Mouse (Mus musculus) heart, postnatal 4 days (tissue): ENCODE data around the gene Klhl10. TPM values are rescaled to one million over a fixed set of nuclear protein-coding genes. Genes with fewer than 3 reads are reported as not detected.

Experiments used
- DNase-seq: peaks from one replicate; pipeline ENCODE4 v3.0.0; 2021
- total RNA-seq, 2 experiments: library from RNA; stranded (reverse); gene quantifications; 2 replicates each; pipeline ENCODE4 v1.2.3; 2021

The Klhl10 gene
- under 1 TPM; 0.43 to 0.59 TPM for total RNA-seq

- DNase-seq = no peak
Observed at GRCm38 (mm10) chr11:100441797-100442196, at the start of gene Klhl10, which contains the start of gene Nt5c3b. Gene Klhl10 (plus strand): TSS chr11:100441917. Gene Nt5c3b (minus strand): TSS chr11:100441808.

DNA sequence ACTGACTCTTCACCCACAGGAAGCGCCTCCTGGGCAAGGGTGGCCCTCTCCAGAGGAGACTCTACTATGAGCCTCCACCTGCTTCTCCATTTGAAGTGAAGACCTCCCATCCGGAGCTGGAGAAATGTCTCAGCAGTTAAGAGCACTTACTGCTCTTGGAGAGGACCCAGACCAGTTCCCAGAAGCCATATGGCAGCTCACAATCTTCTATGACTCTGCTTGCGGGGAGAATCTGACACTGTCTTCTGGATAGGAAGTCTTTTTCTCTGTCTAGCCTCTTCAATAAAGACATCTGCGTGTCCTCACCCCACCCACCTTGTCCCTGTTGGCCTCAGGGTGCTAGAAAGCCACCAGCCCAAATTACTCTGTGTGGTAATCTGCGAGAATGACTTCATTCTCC lies 48.8 kb upstream of the Klhl10 start:
- no peak for DNase-seq

- DNase-seq = no peak
Observed at GRCm38 (mm10) chr11:100393733-100394132, 48.0 kb upstream of the Klhl10 start.

DNA sequence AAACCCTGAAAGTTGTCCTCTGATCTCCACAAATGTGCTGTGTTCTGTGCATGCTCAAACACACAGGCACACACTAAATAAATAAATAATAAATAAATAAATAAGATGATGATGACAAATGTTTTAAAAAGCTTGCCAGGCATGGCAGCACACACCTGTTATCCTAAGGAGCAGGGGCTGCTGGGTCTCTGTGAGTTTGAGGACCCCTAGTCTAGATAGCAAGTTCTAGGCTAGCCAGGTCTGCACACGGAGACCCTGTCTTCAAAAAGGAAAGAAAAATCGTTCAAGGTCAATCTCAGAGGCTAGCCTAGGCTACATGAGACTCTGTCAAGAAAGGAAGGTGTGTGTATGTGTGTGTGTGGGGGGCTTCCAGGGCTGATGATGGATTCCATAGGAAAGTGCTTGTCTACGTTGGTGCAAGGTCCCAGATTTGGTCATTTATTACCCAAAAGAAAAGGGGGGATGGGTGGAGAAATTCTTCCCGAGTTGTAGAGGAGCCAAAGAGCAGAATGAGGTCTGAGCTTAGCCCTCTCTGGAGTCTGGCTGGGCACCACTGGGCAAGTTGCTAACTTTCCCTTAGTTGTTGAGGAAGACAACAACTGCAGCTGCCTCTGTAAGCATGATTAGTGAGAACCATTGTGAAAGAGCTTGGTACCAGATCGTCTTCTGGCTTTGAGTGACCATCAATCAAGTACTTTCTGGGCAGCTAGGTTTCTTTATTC lies 47.2 kb upstream of the Klhl10 start:
- no peak for DNase-seq

GRCm38 (mm10) chr11:100395200-100395599 lies 46.5 kb upstream of the Klhl10 start:
- DNase-seq = peak; percentile 80

- peak; percentile 55 for DNase-seq
Observed at GRCm38 (mm10) chr11:100395861-100396631, 45.7 kb upstream of the Klhl10 start.

- DNase-seq = peak; percentile 55
Observed at GRCm38 (mm10) chr11:100396886-100397599, 44.7 kb upstream of the Klhl10 start.

GRCm38 (mm10) chr11:100397600-100398389 lies 43.9 kb upstream of the Klhl10 start, which contains the start of gene Jup:
Gene Jup (minus strand): TSS chr11:100397763.
- DNase-seq = peak; percentile 100

GRCm38 (mm10) chr11:100398517-100398916 lies 43.2 kb upstream of the Klhl10 start:
- DNase-seq = no peak

DNA sequence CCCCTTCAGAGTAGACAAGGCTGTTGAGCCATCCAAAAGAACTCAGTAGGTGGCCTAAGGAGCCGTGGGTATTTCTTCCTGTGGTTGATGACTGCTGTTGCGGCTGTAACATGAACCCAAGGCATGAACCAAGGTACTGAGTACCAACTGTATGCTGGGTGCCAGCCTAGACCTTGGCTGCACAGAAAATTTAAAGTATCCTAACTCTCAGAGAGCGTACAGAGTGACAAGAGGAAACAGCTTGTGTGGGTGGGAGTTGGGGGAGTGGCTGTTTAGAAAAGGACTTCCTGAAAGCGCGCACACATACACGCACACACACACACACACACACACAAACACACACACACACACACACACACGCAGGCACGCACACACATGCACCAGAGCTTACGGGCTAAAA lies 42.4 kb upstream of the Klhl10 start:
- no peak for DNase-seq

DNA sequence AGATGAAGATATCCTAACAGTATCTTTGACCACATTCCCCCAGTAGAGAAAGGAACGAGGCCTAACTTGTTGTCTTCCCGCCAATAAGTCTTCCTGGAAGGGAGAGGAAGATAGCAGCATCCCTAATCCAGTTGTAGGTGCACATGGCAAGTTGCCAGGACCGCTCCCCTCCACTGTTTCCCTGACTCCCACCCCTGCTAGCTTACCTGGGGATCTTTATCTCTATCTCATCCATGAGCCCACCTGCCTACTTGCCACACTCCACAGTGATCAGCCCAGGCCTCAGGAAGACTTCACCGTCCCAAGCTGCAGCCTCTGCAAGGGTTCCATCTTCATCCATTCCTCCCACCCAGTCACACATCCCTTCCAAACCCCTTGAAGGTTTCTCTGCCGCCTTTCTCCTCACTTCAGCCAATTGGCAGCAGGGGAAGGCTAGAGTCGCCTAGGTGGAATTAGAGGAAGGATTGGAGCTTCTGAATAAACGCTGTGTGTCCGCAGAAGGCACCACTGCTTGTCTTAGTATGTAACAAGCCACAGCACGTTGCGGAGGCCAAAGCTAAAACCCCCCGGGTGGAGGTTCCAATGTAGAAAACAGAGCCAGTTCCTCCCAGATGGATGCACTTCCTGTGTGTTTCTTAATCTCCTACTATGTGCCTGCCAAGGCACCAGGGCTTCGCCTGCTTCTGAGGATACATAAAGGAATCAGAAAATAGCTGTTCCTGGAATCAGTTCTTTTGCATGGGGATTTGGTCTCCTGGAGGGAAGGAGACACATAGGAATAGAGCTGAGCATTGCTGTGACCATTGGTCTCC lies 41.8 kb upstream of the Klhl10 start:
- no peak for DNase-seq

DNA sequence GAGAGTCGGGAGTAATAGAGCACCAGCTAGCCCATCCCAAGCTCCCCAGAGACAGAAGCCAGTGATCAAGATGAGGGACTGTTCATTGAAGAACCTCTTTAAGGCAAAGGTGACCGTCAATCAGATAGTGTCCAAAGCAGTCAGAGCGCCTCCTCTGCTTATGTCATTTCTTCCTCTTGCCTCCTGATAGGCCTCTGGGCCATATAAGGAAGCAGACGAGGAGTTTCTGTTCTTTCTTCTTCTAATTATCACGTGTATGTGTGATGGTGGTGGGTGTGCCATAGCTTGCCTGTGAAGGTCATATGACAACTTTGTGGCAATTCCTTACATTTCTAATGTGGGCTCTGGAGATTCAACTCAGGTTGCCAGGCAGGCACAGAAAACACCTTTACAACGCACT lies 40.9 kb upstream of the Klhl10 start:
- no peak for DNase-seq

GRCm38 (mm10) chr11:100402240-100402639 lies 39.5 kb upstream of the Klhl10 start:
- peak; percentile 76 for DNase-seq

DNA sequence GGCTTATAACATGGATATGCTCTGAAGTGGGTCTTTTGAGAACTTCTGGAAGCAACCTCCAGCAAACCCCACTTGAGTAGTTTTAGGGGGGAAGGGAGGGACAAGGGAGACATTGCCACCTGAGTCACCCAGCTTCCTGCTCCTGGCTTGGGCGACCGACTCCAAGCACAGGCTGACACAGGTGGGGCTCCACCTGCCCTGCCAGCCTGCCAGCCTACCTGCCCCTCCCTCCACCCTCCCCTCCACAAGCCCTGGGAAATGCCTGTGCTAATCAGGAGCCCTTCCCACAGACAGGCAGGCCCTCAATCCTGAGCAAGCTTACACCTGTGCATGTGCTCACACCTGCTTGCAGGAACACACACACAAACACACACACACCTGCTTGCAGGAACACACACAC lies 39.0 kb upstream of the Klhl10 start:
- no peak for DNase-seq

DNA sequence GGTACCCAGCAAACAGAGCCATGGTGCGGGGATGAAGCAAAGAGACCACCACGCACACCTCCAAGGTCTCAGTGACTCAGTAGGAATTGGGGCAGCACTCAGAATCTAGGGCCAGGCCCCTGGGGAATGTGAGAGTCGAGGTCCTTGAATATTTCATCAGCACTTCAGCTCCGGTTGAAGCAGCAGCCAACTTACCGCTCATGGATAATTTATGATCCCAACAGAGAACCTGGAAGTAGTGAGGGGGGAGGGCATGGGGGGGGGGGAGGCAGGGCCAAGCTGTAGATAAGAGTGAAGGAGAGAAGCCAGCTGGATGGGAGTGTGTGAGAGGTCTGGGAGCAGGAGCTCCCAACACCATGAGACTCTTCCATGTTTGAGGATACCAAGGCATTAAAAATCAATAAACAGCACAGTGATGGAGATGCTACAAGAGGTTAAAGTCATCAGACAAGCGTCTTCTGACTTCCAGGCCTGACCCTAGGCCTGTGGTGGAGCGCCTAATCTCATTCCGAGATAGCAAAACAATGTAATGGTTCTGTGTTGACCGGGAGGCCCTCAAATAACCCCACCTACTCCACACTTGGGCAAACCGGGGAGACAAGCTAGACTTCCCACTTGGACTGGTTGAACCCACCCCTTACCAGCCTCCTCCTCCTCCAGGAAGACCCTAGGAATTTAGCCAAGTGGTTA lies 38.1 kb upstream of the Klhl10 start:
- DNase-seq = no peak

GRCm38 (mm10) chr11:100404456-100405074 lies 37.2 kb upstream of the Klhl10 start:
- DNase-seq = no peak

- DNase-seq = no peak
Observed at GRCm38 (mm10) chr11:100406273-100406672, 35.4 kb upstream of the Klhl10 start.

GRCm38 (mm10) chr11:100406995-100407705 lies 34.6 kb upstream of the Klhl10 start:
- DNase-seq = no peak

- DNase-seq = peak; percentile 88
Observed at GRCm38 (mm10) chr11:100408076-100408834, 33.5 kb upstream of the Klhl10 start.
